Mouse (Mus musculus) testis, adult 2 months (tissue): ENCODE results near the gene Trim26. TPM values are rescaled to one million over a fixed set of nuclear protein-coding genes. Genes with fewer than 3 reads are reported as not detected.
"Not testable (repeated sequence)": the region's sequence is repeated elsewhere in the genome, so short reads cannot be mapped to it uniquely, and the experiment has no call there.

Source experiments
- H3K27ac ChIP-seq: fragments of 200-500 bp; 2 replicates; pipeline ENCODE4 v1.5.1; 2012; ENCODE audit warnings: low read depth, low read length; ENCODE audit not compliant: control insufficient read depth, insufficient read depth
- H3K27me3 ChIP-seq: fragments of 200-500 bp; 2 replicates; pipeline ENCODE4 v1.6.1; 2012; ENCODE audit warnings: mild to moderate bottlenecking, low read length, moderate library complexity; ENCODE audit not compliant: control insufficient read depth, insufficient read depth
- H3K36me3 ChIP-seq: fragments of 200-500 bp; 2 replicates; pipeline ENCODE4 v1.6.1; 2012; ENCODE audit warnings: mild to moderate bottlenecking, low read length; ENCODE audit not compliant: control insufficient read depth, insufficient read depth
- H3K4me1 ChIP-seq: fragments of 200-500 bp; 2 replicates; pipeline ENCODE4 v1.6.1; 2012; ENCODE audit warnings: low read length; ENCODE audit not compliant: control insufficient read depth, insufficient read depth
- H3K4me3 ChIP-seq: fragments of 200-500 bp; 2 replicates; pipeline ENCODE4 v1.5.1; 2012; ENCODE audit warnings: low read depth, mild to moderate bottlenecking, low read length, moderate library complexity, mixed read lengths; ENCODE audit not compliant: control insufficient read depth
- CTCF ChIP-seq: fragments of 200-500 bp; IDR thresholded peaks from 2 replicates; pipeline ENCODE4 v1.5.1; 2012; ENCODE audit warnings: low read depth, mild to moderate bottlenecking, inconsistent platforms, low read length, moderate library complexity; ENCODE audit not compliant: control insufficient read depth, insufficient read depth, insufficient replicate concordance
- POLR2A ChIP-seq: fragments of 200-500 bp; IDR thresholded peaks from 2 replicates; pipeline ENCODE4 v1.6.1; 2012; ENCODE audit warnings: low read depth, mild to moderate bottlenecking, inconsistent platforms, low read length, moderate library complexity; ENCODE audit not compliant: control insufficient read depth
- polyA plus RNA-seq: library from polyadenylated mRNA; depleted of rRNA; stranded (reverse); fragments of >200 nt; gene quantifications from 2 replicates; pipeline ENCODE4 v1.2.3, GENCODE M21; 2012

The Trim26 gene
- polyA plus RNA-seq, 1 experiment: 22.0 TPM

DNA sequence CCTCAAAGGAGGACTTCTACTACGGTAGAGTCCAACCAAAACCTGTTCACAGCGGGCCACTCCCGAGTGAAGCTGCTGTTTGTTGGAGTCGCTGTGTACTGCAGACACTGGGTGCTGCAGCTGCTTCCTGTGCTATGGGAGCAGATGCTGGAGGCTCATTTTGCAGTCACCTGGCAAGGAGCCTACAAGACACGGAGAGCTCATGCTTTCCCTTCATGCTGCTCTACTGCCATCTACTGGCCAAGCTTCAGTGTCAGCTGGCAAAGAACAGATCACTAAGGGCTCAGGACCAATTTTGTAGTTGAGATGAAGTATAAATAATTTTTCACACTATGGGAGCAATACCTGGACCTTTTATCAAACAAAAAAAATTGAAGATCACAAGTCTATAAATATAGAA lies 10.9 kb upstream of the Trim26 start:
- not testable (repeated sequence) for H3K36me3 ChIP-seq, H3K4me3 ChIP-seq

DNA sequence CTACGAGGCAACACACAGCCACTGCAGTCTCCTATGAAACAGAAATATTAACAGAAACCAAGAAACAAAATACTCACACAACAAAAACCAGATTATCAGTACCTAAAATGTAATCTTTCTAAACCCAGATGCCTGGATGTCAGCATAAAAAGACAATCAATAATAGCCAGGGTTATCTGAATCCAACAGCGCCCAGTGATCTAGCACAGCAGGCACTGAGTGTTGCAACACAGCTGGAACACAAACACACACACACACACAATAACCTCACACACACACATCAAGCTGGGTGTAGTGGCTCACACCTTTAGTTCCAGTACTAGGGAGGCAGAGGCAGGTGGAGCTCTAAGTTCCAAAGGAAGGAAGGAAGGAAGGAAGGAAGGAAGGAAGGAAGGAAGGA lies 8.4 kb upstream of the Trim26 start:
- TF ChIP-seq POLR2A: no peak
- Histone ChIP-seq H3K36me3 (no peaks in the 10 kb centered on the region), H3K4me3 (no peak overlapping the region), H3K27ac (no peak overlapping the region), H3K4me1 (no peaks in the 10 kb centered on the region), H3K27me3 (no peaks in the 10 kb centered on the region)

More for the DNA sequence above, 10.9 kb upstream of the Trim26 start:
- not testable (repeated sequence) for H3K27me3 ChIP-seq, H3K27ac ChIP-seq, H3K4me1 ChIP-seq
- peak; percentile 52; the same call in 1 of the 2 replicates for TF ChIP-seq CTCF

DNA sequence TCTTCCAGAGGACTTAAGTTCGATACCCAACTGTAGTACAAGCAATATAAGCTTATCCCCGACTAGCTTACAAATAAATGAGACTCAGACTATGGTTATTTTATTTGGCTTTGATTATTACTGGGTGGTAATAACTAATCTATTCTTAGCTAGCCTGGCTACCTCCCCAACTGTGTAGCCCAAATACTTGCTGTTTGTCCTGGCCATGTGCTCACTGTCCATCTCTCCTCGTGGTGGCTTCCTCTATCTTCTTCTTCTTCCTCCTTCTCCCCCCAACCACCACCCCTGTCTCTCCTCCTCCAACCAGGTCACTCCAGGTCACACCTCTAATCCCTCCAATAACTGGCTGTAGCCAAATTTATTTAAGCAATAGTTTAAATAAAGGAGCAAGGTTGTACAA lies 6.5 kb upstream of the Trim26 start:
- H3K27ac ChIP-seq: no peak overlapping the region
- TF ChIP-seq CTCF: no peak
- TF ChIP-seq POLR2A: no peak
- H3K4me3 ChIP-seq: no peak overlapping the region
- no peaks in the 10 kb centered on the region for H3K27me3 ChIP-seq
- H3K4me1 ChIP-seq: no peaks in the 10 kb centered on the region
- no peaks in the 10 kb centered on the region for H3K36me3 ChIP-seq

DNA sequence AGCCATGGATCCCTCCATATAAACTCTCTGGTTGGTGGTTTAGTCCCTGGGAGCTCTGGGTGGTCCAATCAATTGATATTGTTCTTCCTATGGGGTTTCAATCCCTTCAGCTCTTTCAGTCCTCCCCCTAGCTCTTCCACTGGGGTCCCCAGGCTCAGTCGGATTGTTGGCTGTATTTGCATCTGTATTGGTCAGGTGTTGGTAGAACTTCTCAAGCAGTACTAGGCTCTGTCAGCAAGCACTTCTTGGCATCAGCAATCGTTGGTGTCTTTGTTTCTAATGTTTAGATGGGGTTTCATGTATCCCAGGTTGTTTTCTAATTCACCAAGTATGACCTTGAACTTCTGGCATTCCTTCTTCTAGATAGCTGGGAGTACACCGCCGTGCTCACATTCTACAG lies 4.2 kb upstream of the Trim26 start:
- no peak overlapping the region for H3K4me3 ChIP-seq
- H3K36me3 ChIP-seq: no peaks in the 10 kb centered on the region
- H3K27ac ChIP-seq: no peak overlapping the region
- no peaks in the 10 kb centered on the region for H3K27me3 ChIP-seq
- H3K4me1 ChIP-seq: peaks cover 6% of the 10 kb centered on the region
- no peak for TF ChIP-seq POLR2A
- TF ChIP-seq CTCF: no peak

DNA sequence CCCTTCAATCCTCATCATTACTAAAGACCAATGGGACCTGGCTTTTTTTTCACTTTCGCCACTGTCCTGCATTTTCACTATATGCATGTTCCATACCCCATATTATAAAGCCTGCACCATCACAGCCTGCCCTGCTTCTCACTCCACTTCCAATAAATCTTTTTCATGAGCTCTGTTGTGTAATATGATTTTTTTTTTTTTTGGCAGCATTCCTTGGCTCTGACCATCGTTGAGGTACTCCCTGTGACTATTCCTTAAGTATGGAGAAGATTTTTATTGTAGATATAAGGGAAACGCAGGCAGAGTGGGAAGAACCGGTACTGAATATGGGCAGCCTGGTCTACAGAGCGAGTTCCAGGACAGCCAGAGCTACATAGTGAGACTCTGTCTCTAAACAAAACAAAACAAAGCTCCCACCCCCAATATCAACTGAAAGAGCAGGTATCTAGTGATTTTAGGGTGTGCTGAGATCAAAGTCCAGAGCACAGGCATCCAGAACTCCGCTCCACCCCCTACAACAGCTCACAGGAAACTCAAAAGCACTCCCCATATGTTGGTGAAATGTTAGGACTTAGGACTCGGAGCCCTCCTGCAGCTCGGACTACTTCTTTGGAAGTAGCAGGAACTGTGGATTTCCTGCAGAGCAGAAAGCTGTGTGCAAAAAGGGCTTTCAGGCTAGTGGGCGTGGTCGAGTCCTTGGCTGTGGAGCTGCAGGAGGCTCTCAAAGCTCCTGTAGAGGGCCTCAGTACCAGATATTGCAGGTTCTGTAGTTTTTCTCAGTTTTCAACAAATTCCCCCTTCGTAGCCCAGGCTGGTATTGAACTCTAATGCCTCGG lies 1.1 kb upstream of the Trim26 start:
- TF ChIP-seq CTCF: no peak

DNA sequence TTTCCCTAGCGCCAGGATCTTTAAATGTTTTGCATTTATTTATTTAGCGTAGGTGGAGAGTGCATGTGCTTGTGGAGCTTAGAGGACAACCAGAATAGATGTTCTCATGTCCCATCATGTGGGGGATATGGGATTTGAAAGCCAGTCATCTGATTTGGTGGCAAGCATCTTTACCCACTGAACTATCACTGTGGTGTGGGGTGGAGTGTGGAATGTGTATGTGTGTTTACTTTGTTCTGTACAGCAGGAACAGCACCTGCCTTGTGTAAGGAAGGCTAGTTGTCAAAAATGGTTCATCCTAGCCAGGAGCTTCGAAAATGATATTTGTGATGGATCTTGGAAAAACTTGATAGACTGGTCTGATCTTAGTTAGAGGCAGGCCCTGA lies 514 bp upstream of the Trim26 start:
- peak overlapping the region; percentile 71 for H3K27ac ChIP-seq

More for the DNA sequence above, 1.1 kb upstream of the Trim26 start:
- Histone ChIP-seq H3K4me1 (peaks cover 6% of the 10 kb centered on the region), H3K27ac (peak overlapping the region; percentile 71), H3K4me3 (no peak overlapping the region; the same call in 1 of the 2 replicates), H3K36me3 (no peaks in the 10 kb centered on the region), H3K27me3 (no peaks in the 10 kb centered on the region)

DNA sequence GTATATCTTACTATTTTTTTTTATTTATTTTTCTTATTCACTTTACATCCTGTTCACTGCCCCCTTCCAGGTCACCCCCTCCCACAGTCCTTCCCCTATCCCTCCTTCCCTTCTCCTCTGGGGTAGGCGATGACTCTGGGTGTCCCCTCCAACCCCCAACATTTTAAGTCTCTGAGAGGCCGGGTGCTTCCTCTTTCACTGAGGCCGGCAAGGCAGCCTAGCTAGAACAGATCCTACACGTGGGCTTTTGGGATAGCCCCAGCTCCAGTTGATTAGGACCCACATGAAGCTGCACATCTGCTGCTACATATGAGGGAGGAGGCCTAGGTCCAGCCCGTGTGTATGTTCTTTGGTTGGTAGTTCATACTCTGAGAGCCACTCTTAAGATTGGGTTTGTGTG lies 2.1 kb downstream of the Trim26 start:
- Histone ChIP-seq H3K4me3 (no peak overlapping the region), H3K4me1 (peaks cover 6% of the 10 kb centered on the region), H3K27me3 (no peaks in the 10 kb centered on the region), H3K36me3 (no peaks in the 10 kb centered on the region), H3K27ac (no peak overlapping the region)
- TF ChIP-seq POLR2A (no peak), CTCF (no peak)

More for the DNA sequence above, 514 bp upstream of the Trim26 start:
- no peaks in the 10 kb centered on the region for H3K36me3 ChIP-seq
- peak overlapping the region; percentile 81 for H3K4me3 ChIP-seq
- no peaks in the 10 kb centered on the region for H3K27me3 ChIP-seq
- peaks cover 6% of the 10 kb centered on the region for H3K4me1 ChIP-seq
- TF ChIP-seq POLR2A: no peak
- no peak for TF ChIP-seq CTCF
